Mouse (Mus musculus): Measurements from ENCODE around the gene Lnp1. TPM values are rescaled to one million over a fixed set of nuclear protein-coding genes. Genes with fewer than 3 reads are reported as not detected.
"Not testable (repeated sequence)": the region's sequence is repeated elsewhere in the genome, so short reads cannot be mapped to it uniquely, and the experiment has no call there.

The Lnp1 gene
- polyA plus RNA-seq (2014; fragmentation: Nextera tagmentation; extraction: Ambion mirVana): not detected in 2 replicates

GRCm38 (mm10) chr16:56928023-56928422 is at the start of gene Lnp1:
Gene Lnp1 (minus strand): TSS chr16:56928061.
- Histone ChIP-seq H3K9me3 (ENCODE audit: control insufficient read depth, low read length) (no peaks in the 10 kb centered on the region), H3K27ac (ENCODE audit: low read depth, low read length) (no peak within 1 kb of the TSS), H3K36me3 (ENCODE audit: control insufficient read depth, insufficient read depth, low read length) (no peaks in the 10 kb centered on the region), H3K4me3 (ENCODE audit: low read length) (no peak within 1 kb of the TSS), H3K4me1 (ENCODE audit: control insufficient read depth, insufficient read depth, low read length) (no peaks in the 10 kb centered on the region), H3K4me2 (replicated peaks; ENCODE audit: low read depth, low read length) (no peak within 1 kb of the TSS), H3K27me3 (ENCODE audit: control insufficient read depth, insufficient read depth, low read length) (no peaks in the 10 kb centered on the region), H3K9ac (ENCODE audit: low read depth, low read length) (no peak within 1 kb of the TSS)
- 70% methylated on average over 3 of the region's 3 CpGs for WGBS
- no peak for ATAC-seq (ENCODE audit: low FRiP score, low TSS enrichment)

GRCm38 (mm10) chr16:56974646-56975045 is 46.8 kb upstream of the Lnp1 start:
- H3K27me3 ChIP-seq (ENCODE audit: control insufficient read depth, insufficient read depth, low read length): no peaks in the 10 kb centered on the region
- H3K27ac ChIP-seq (ENCODE audit: low read depth, low read length): no peak overlapping the region
- H3K4me3 ChIP-seq (ENCODE audit: low read length): no peak overlapping the region
- H3K9me3 ChIP-seq (ENCODE audit: control insufficient read depth, low read length): no peaks in the 10 kb centered on the region
- H3K4me1 ChIP-seq (ENCODE audit: control insufficient read depth, insufficient read depth, low read length): no peaks in the 10 kb centered on the region
- ATAC-seq (ENCODE audit: low FRiP score, low TSS enrichment): no peak
- no peak overlapping the region for H3K4me2 ChIP-seq (replicated peaks; ENCODE audit: low read depth, low read length)
- no peaks in the 10 kb centered on the region for H3K36me3 ChIP-seq (ENCODE audit: control insufficient read depth, insufficient read depth, low read length)
- no peak overlapping the region for H3K9ac ChIP-seq (ENCODE audit: low read depth, low read length)
- 54% methylated on average over 3 of the region's 3 CpGs for WGBS

- 100% methylated on average over 2 of the region's 2 CpGs for WGBS
These were observed 30.4 kb upstream of the Lnp1 start for GRCm38 (mm10) chr16:56958311-56958710.

GRCm38 (mm10) chr16:56949085-56949484 is 21.2 kb upstream of the Lnp1 start:
- 85% methylated on average over 5 of the region's 5 CpGs for WGBS
- no peak overlapping the region for H3K27ac ChIP-seq (ENCODE audit: low read depth, low read length)

More at GRCm38 (mm10) chr16:56958311-56958710, 30.4 kb upstream of the Lnp1 start:
- H3K27ac ChIP-seq (ENCODE audit: low read depth, low read length); H3K9ac ChIP-seq (ENCODE audit: low read depth, low read length); H3K4me1 ChIP-seq (ENCODE audit: control insufficient read depth, insufficient read depth, low read length); H3K4me2 ChIP-seq (replicated peaks; ENCODE audit: low read depth, low read length); ATAC-seq (ENCODE audit: low FRiP score, low TSS enrichment); H3K27me3 ChIP-seq (ENCODE audit: control insufficient read depth, insufficient read depth, low read length); H3K4me3 ChIP-seq (ENCODE audit: low read length); H3K36me3 ChIP-seq (ENCODE audit: control insufficient read depth, insufficient read depth, low read length); H3K9me3 ChIP-seq (ENCODE audit: control insufficient read depth, low read length): not testable (repeated sequence)

GRCm38 (mm10) chr16:56942341-56942740 is 14.5 kb upstream of the Lnp1 start:
- no peak overlapping the region for H3K27ac ChIP-seq (ENCODE audit: low read depth, low read length)
- H3K9ac ChIP-seq (ENCODE audit: low read depth, low read length): no peak overlapping the region
- H3K4me3 ChIP-seq (ENCODE audit: low read length): no peak overlapping the region
- ATAC-seq (ENCODE audit: low FRiP score, low TSS enrichment): no peak
- H3K9me3 ChIP-seq (ENCODE audit: control insufficient read depth, low read length): no peaks in the 10 kb centered on the region
- H3K4me2 ChIP-seq (replicated peaks; ENCODE audit: low read depth, low read length): no peak overlapping the region
- no peaks in the 10 kb centered on the region for H3K27me3 ChIP-seq (ENCODE audit: control insufficient read depth, insufficient read depth, low read length)
- no peaks in the 10 kb centered on the region for H3K36me3 ChIP-seq (ENCODE audit: control insufficient read depth, insufficient read depth, low read length)
- WGBS: 86% methylated on average over 2 of the region's 2 CpGs
- no peaks in the 10 kb centered on the region for H3K4me1 ChIP-seq (ENCODE audit: control insufficient read depth, insufficient read depth, low read length)

More at GRCm38 (mm10) chr16:56949085-56949484, 21.2 kb upstream of the Lnp1 start:
- Histone ChIP-seq H3K36me3 (ENCODE audit: control insufficient read depth, insufficient read depth, low read length) (no peaks in the 10 kb centered on the region), H3K27me3 (ENCODE audit: control insufficient read depth, insufficient read depth, low read length) (no peaks in the 10 kb centered on the region), H3K4me3 (ENCODE audit: low read length) (no peak overlapping the region), H3K4me2 (replicated peaks; ENCODE audit: low read depth, low read length) (no peak overlapping the region), H3K9me3 (ENCODE audit: control insufficient read depth, low read length) (no peaks in the 10 kb centered on the region), H3K9ac (ENCODE audit: low read depth, low read length) (no peak overlapping the region), H3K4me1 (ENCODE audit: control insufficient read depth, insufficient read depth, low read length) (no peaks in the 10 kb centered on the region)
- ATAC-seq (ENCODE audit: low FRiP score, low TSS enrichment): no peak

- peak; percentile 80 for ATAC-seq (ENCODE audit: low FRiP score, low TSS enrichment)
- 26% methylated on average over 8 of the region's 8 CpGs for WGBS
- Histone ChIP-seq H3K9ac (ENCODE audit: low read depth, low read length) (no peak overlapping the region), H3K4me2 (replicated peaks; ENCODE audit: low read depth, low read length) (no peak overlapping the region), H3K27ac (ENCODE audit: low read depth, low read length) (no peak overlapping the region), H3K4me1 (ENCODE audit: control insufficient read depth, insufficient read depth, low read length) (no peaks in the 10 kb centered on the region), H3K36me3 (ENCODE audit: control insufficient read depth, insufficient read depth, low read length) (no peaks in the 10 kb centered on the region), H3K4me3 (ENCODE audit: low read length) (no peak overlapping the region), H3K9me3 (ENCODE audit: control insufficient read depth, low read length) (no peaks in the 10 kb centered on the region), H3K27me3 (ENCODE audit: control insufficient read depth, insufficient read depth, low read length) (no peaks in the 10 kb centered on the region)
These were observed 7.7 kb downstream of the Lnp1 start for GRCm38 (mm10) chr16:56920102-56920657.

GRCm38 (mm10) chr16:56917230-56917629 is 10.6 kb downstream of the Lnp1 start:
- H3K4me3 ChIP-seq (ENCODE audit: low read length): no peak overlapping the region
- H3K4me2 ChIP-seq (replicated peaks; ENCODE audit: low read depth, low read length): no peak overlapping the region
- H3K36me3 ChIP-seq (ENCODE audit: control insufficient read depth, insufficient read depth, low read length): no peaks in the 10 kb centered on the region
- no peak overlapping the region for H3K9ac ChIP-seq (ENCODE audit: low read depth, low read length)
- no peaks in the 10 kb centered on the region for H3K4me1 ChIP-seq (ENCODE audit: control insufficient read depth, insufficient read depth, low read length)
- 85% methylated on average over 7 of the region's 7 CpGs for WGBS
- H3K27ac ChIP-seq (ENCODE audit: low read depth, low read length): no peak overlapping the region
- H3K27me3 ChIP-seq (ENCODE audit: control insufficient read depth, insufficient read depth, low read length): no peaks in the 10 kb centered on the region
- no peak for ATAC-seq (ENCODE audit: low FRiP score, low TSS enrichment)
- H3K9me3 ChIP-seq (ENCODE audit: control insufficient read depth, low read length): no peaks in the 10 kb centered on the region

- H3K4me1 ChIP-seq (ENCODE audit: control insufficient read depth, insufficient read depth, low read length): no peaks in the 10 kb centered on the region
- H3K27ac ChIP-seq (ENCODE audit: low read depth, low read length): no peak overlapping the region
- 64% methylated on average over 5 of the region's 5 CpGs for WGBS
These were observed 18.9 kb downstream of the Lnp1 start for GRCm38 (mm10) chr16:56908986-56909385.

GRCm38 (mm10) chr16:56902206-56902605 is 25.7 kb downstream of the Lnp1 start:
- not testable (repeated sequence) for H3K36me3 ChIP-seq (ENCODE audit: control insufficient read depth, insufficient read depth, low read length); H3K4me3 ChIP-seq (ENCODE audit: low read length); H3K9me3 ChIP-seq (ENCODE audit: control insufficient read depth, low read length); ATAC-seq (ENCODE audit: low FRiP score, low TSS enrichment); H3K27ac ChIP-seq (ENCODE audit: low read depth, low read length); H3K27me3 ChIP-seq (ENCODE audit: control insufficient read depth, insufficient read depth, low read length); H3K4me2 ChIP-seq (replicated peaks; ENCODE audit: low read depth, low read length); H3K9ac ChIP-seq (ENCODE audit: low read depth, low read length); H3K4me1 ChIP-seq (ENCODE audit: control insufficient read depth, insufficient read depth, low read length)
- 69% methylated on average over 3 of the region's 3 CpGs for WGBS

More at GRCm38 (mm10) chr16:56908986-56909385, 18.9 kb downstream of the Lnp1 start:
- H3K36me3 ChIP-seq (ENCODE audit: control insufficient read depth, insufficient read depth, low read length): no peaks in the 10 kb centered on the region
- no peak overlapping the region for H3K9ac ChIP-seq (ENCODE audit: low read depth, low read length)
- H3K4me2 ChIP-seq (replicated peaks; ENCODE audit: low read depth, low read length): no peak overlapping the region
- H3K9me3 ChIP-seq (ENCODE audit: control insufficient read depth, low read length): no peaks in the 10 kb centered on the region
- no peaks in the 10 kb centered on the region for H3K27me3 ChIP-seq (ENCODE audit: control insufficient read depth, insufficient read depth, low read length)
- no peak for ATAC-seq (ENCODE audit: low FRiP score, low TSS enrichment)
- no peak overlapping the region for H3K4me3 ChIP-seq (ENCODE audit: low read length)

All from kidney, embryonic 14.5 days (tissue).